Mouse (Mus musculus) kidney, postnatal 4 days (tissue): ENCODE results near the gene Olfr694.
"Not testable (repeated sequence)": the region's sequence is repeated elsewhere in the genome, so short reads cannot be mapped to it uniquely, and the experiment has no call there.

Experiments
- DNase-seq, 2 experiments: peaks; one replicate each; pipeline ENCODE4 v3.0.0; 2021; ENCODE audit warnings: mixed read lengths in 2 of 2

Olfr694 gene

DNA sequence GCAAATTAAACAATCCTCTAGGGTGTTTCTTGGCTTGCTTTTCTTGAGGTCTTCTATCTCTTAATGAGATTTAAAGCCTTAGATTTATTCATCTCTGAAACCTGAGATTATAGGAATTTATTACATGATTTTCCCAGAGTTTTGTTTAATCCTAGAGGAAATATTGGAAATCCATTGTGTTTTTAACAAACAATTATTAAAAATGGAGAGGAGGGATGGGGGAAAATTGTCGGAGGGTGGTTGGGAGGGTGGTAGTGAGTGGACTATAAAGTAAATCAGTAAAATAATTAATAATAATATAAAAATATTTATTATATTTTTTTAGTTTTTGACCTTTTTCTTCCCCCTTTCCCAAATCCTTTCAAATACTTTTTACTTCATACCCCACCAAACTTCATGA is at the start of gene Olfr694:
Gene Olfr694 (minus strand): TSS at position 101 of the 400 bp plus-strand sequence.
- no peak for DNase-seq

DNA sequence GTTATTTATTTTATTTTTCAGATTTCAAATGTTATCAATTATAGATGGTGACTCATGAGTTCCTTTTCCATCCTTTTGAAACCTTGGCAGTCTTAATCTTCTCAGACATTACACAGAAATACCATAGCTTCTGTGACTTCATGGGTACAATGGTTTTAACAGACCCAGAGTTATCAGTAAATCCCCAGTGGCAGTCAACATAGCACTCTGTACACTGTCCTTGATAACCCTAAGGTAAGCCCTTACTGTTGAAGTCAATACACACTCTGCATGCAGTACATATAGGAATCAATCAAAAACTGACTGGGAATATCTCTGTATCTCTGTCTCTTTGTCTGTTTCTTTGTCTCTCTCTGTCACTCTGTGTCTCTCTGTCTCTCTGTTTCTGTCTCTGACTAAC is 45.4 kb upstream of the Olfr694 start:
- no peak for DNase-seq

- DNase-seq: no peak
Measured at GRCm38 (mm10) chr7:106733717-106734116, 42.1 kb upstream of the Olfr694 start.

GRCm38 (mm10) chr7:106725654-106726053 is 34.0 kb upstream of the Olfr694 start:
- not testable (repeated sequence) for DNase-seq

GRCm38 (mm10) chr7:106716296-106716695 is 24.7 kb upstream of the Olfr694 start, which contains the start of gene Olfr695:
Gene Olfr695 (minus strand): TSS chr7:106716396.
- DNase-seq: no peak

DNA sequence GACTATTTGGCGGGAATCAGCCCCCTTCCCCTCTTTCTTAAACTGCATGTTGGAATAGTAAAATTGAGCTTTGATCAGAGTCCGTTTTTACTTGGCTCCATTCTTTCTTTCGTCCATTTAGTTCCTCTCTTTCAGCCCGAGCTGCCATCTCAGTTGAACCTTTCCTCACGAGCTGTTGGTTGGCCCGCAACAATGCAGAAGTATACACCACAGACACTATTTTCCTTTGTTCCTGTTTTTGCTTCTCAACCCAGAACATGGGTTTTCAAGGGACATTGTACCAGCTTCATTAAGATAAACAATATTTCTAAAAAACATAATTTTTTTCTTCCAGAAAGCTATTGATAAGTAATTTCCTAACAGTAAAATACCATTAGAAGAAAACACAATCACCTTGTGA is 19.8 kb upstream of the Olfr694 start:
- no peak for DNase-seq

- DNase-seq: not testable (repeated sequence)
Measured at GRCm38 (mm10) chr7:106707705-106708104, 16.1 kb upstream of the Olfr694 start.

DNA sequence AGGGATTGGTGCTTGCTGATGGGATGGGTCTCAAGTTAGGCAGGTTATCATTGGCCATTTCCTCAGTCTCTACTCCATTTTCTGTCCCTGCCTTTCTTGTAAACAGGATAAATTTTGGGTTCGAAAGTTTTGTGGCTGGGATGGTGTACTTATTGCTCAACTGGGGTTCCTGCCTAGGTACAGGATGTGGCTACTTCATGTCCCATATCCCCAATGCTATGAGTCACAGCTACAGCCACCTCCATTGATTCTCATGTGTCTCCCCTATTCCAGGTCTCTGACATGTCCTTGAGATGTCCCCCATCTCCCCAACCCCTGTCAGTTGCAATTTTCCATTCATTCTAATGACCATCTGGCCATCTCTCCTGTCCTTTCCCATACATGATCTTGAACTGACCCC is 5.3 kb upstream of the Olfr694 start:
- no peak for DNase-seq

DNA sequence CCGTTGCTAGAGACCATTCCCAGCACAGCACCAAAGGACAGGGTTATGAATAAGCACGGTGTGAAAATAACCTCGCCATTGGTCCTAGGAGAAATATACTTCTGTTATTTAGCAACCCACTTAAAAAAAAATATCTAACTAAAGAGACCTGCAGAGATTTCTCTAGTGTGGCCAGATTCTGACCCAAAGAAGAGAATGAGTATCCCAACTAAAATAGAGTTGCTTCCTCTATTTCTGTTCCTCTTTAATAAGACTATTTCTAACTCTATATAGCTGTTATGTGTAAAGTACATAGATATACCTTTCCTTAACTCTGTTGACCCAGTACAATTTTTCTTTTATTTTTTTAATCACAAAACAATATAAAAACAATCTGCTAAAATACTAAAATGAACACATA is 1.4 kb upstream of the Olfr694 start:
- no peak for DNase-seq

- DNase-seq: no peak
Measured at GRCm38 (mm10) chr7:106685382-106685781, 6.2 kb downstream of the Olfr694 start.

GRCm38 (mm10) chr7:106680484-106680883 is 11.1 kb downstream of the Olfr694 start, which contains the start of gene Olfr693:
Gene Olfr693 (minus strand): TSS chr7:106680584.
- DNase-seq: no peak

GRCm38 (mm10) chr7:106652344-106652652 is 39.3 kb downstream of the Olfr694 start:
- no peak for DNase-seq

GRCm38 (mm10) chr7:106651555-106652343 is 39.9 kb downstream of the Olfr694 start:
- no peak for DNase-seq

DNA sequence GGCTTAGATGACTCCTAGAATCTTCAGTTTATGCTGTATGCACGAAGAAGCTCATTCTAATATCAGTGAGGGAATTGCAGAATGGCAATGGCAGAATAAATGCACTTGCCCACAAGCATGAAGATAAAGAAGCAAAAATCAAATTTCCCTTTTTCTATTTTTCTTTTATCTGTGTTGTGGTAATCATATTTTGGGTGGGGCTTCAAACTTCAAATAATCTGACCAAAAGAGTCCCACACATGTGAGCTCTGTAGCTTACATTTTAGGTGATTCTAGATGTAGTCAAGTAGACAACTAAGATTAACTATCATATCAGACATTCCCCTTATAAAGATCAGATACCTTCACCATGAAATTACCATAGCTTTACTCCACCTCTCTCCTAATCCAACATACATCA is 41.8 kb downstream of the Olfr694 start:
- no peak for DNase-seq

GRCm38 (mm10) chr7:106645261-106645660 is 46.4 kb downstream of the Olfr694 start:
- DNase-seq: no peak

DNA sequence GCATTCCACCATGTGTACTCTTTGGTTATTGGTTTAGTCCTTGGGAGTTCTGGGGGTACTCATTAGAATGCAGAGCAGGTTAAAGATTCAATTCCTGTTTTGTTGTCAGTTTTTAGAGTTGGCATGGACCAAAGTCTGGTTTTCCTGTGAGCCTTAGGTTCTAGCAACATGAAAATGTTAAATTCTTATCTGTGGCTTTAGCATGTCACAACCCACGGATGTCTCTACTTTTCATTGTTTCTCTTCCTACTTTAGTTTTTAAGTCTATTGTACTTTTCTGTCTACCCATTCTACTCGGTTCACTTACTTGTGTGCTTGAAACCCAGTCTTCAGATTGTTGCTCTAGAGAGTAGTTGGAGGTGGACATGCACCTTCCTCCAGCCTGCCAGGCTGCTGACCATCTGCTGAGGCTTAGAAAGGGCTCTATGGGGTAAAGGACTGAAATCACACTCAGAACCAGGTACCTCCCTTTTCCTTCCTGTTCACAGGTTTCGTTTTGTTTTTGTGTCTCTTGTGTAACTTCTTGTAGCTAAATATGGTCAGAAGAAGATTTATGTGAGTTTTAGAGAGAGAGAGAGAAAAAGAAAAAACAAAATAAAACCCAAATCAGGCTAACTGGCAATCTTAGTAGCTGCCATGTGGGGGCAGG is 47.3 kb downstream of the Olfr694 start:
- DNase-seq: no peak

GRCm38 (mm10) chr7:106640839-106641238 is 50.8 kb downstream of the Olfr694 start:
- no peak for DNase-seq

GRCm38 (mm10) chr7:106635560-106635959 is 56.1 kb downstream of the Olfr694 start:
- DNase-seq: no peak
